Mouse (Mus musculus) lung, postnatal 4 days (tissue): ENCODE results near the gene B4galnt1.
"Not testable (repeated sequence)": the region's sequence is repeated elsewhere in the genome, so short reads cannot be mapped to it uniquely, and the experiment has no call there.

Source experiments
- DNase-seq, 2 experiments: peaks; one replicate each; pipeline ENCODE4 v3.0.0; 2021

Gene B4galnt1

GRCm38 (mm10) chr10:127143228-127143627 lies 21.8 kb upstream of the B4galnt1 start:
- no peak for DNase-seq

GRCm38 (mm10) chr10:127144536-127144935 lies 20.5 kb upstream of the B4galnt1 start:
- no peak for DNase-seq

DNA sequence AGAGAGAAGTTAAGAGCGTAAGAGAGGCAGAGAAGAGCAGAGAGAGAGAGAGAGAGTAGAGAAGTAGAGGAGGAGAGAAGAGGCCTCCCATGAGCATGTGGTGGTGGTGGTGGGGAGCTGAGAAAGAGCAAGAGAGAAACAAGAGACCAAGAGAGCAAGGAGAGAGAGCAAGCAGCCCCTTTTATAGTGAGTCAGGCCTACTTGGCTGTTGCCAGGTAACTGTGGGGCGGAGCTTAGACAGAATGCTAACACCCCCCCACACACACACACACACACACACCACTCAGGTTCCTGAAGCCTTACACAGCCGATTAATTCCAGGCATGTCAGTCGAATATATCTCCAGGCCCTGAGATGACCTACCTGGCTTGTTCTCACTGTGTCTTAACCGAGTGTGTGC lies 19.7 kb upstream of the B4galnt1 start:
- no peak for DNase-seq

- no peak for DNase-seq
Observed at GRCm38 (mm10) chr10:127147135-127147534, 17.9 kb upstream of the B4galnt1 start.

DNA sequence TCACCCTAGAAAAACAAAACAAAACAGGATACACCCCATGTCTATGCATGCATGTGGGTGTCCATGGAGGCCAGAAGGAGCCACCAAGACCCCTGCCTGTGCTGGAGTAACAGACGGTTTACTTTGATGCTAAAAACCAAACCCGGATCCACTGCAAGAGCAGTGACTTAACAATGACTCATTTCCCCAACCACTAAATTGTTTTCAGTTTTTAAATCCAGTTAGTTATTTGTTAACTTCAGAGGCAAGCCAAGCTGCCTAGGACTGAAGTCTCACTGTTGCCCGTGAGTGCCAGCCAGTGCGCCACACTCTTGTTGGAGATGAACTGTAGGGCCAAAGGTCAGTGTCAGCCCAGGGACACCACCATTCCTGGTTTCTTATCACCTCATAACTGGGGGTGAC lies 14.6 kb upstream of the B4galnt1 start:
- no peak for DNase-seq

DNA sequence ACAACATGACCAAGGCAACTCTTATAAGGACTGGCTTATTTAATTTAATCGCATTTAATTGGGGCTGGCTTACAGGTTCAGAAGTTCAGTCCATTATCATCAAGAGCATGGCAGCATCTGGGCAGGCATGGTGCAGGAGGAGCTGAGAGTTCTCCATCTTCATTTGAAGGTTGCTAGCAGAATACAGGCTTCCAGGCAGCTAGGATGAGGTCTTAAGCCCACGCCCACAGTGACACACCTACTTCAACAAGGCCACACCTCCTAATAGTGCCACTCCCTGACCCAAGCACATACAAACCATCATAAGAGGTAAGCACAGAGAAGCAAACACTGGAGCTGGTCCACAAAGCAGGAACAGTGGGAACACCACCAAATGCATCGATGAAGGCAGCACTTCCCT lies 13.8 kb upstream of the B4galnt1 start:
- DNase-seq: not testable (repeated sequence)

- not testable (repeated sequence) for DNase-seq
Observed at GRCm38 (mm10) chr10:127152556-127152955, 12.5 kb upstream of the B4galnt1 start.

DNA sequence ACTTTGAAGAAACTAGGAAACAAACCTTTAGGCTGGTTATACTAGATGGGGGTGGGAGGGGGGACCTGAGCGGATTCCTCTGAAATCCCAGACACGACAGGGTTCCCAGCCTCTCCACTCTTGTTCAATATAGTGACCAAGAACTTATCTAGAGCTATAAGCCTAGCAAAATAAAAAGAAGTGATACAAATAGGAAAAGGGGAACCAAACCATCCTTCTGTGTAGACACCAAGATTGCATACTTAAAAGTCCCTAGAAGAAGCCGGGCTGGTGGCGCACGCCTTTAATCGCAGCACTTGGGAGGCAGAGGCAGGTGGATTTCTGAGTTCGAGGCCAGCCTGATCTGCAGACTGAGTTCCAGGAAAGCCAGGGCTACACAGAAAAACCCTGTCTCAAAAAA lies 11.7 kb upstream of the B4galnt1 start:
- no peak for DNase-seq

- DNase-seq: no peak
Observed at GRCm38 (mm10) chr10:127154241-127154640, 10.8 kb upstream of the B4galnt1 start.

DNA sequence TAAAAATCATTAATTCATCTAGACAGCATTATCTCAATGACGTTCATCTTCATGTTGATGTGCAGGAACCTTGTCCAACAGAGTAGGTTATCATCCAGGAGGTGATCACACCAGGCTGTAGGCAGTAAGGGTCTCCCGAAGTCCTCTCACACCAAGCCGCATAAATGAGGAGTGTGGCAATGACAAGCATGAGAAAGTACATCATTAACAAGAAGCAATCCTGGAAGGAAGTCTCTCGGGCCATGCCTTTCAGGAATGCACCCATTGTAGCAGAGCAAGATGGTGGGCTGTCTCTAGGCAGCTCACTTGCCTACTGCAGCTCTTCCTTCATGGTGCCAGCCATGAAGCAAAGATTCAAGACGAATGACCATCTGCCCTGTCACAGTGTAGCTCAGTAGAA lies 10.4 kb upstream of the B4galnt1 start:
- DNase-seq: no peak

DNA sequence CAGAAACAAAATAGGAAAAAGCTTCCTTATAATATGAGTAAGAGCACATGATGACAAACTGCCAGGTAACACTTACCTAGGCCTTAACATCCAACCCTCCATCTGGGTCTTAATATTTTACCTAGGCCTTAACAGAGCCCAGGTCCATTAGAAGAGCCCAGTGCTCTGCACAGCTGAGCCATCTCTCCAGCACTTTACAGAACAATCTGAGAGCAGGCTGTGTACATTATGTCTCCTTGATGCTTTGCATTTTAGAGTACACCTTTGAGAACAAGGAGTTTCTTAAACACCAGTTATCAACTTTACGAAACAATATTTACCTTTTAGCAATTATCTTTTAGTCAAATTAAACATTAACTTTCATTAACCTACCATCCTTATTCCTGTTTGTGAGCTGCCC lies 8.9 kb upstream of the B4galnt1 start:
- DNase-seq: no peak

DNA sequence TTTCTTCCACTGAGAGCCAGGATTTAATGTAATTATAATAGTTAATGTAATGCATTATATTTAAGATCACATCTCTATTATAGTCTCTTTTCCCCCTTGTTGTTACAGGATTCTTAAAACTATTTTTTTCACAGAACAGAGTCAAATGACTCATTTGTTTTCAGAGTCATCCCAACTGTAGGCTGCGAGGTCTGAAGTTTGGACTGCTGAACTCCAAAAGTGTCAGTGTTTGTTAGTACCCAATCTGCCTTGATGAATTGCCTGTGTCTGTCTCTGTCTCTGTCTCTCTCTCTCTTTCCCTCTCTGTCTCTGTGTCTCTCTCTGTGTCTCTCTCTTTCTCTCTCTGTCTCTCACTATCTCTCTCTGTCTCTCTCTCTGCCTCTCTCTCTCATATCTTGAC lies 8.5 kb upstream of the B4galnt1 start:
- DNase-seq: no peak

DNA sequence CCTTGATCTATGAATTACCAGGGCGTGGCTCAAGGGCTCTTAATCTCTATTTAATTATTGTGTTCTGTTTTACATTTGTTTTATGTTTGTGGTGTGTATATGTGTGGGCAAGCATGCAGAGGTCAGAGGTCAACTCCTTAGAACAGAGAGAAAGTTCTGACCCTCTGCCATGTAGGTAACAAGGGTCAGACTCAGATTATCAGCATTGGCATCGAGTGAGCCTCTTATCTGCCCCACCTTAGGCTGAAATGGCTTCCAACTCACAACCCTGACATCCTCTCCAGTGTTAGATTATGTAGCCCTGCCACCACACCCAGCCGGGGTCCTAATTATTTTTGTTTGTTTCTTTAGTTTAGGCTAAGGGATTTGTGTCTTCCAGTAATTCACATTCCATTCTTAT lies 6.6 kb upstream of the B4galnt1 start:
- no peak for DNase-seq

DNA sequence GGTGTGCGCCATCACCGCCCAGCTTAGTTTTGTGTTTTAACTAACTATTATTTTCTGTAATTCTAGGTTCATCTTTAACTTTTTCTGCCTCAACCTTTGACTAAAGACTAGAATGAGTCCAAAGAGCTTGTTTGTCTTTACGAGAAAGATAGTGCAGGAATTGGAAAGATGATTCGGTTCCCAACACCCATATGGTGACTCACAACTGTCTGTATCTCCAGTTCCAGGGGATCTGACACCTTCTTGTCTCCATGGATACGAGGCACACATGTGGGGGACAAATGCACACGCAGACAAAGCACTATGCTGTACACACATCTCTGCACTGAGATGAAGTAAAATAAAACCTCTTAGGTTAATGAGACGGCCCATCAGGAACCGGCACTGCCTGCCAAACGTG lies 4.9 kb upstream of the B4galnt1 start:
- no peak for DNase-seq

GRCm38 (mm10) chr10:127160728-127161127 lies 4.3 kb upstream of the B4galnt1 start:
- DNase-seq: no peak

DNA sequence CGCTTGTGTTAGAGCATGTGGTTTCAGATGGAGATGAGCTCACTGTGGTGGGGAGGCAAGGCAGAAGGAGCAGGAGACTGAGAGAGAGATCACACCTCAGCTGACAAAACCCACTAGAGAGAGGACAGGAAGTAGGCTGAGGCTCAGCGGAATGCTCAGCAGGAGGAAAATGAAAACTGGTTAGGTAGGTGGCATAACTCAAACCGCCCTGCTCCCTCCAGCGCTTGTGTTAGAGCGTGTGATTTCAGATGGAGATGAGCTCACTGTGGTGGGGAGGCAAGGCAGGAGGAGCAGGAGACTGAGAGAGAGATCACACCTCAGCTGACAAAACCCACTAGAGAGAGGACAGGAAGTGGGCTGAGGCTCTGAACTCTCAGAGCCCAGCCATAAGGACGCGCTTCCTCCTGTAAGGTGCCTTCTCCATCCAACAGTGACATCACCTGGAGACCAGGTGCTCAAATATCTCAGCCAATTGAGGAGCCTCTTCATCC lies 2.2 kb upstream of the B4galnt1 start:
- DNase-seq: not testable (repeated sequence)

GRCm38 (mm10) chr10:127164190-127164589 lies 835 bp upstream of the B4galnt1 start:
- DNase-seq: no peak

- peak in 1 of 2 experiments; percentile 44 for DNase-seq
Observed at GRCm38 (mm10) chr10:127165354-127165653, 279 bp downstream of the B4galnt1 start.

DNA sequence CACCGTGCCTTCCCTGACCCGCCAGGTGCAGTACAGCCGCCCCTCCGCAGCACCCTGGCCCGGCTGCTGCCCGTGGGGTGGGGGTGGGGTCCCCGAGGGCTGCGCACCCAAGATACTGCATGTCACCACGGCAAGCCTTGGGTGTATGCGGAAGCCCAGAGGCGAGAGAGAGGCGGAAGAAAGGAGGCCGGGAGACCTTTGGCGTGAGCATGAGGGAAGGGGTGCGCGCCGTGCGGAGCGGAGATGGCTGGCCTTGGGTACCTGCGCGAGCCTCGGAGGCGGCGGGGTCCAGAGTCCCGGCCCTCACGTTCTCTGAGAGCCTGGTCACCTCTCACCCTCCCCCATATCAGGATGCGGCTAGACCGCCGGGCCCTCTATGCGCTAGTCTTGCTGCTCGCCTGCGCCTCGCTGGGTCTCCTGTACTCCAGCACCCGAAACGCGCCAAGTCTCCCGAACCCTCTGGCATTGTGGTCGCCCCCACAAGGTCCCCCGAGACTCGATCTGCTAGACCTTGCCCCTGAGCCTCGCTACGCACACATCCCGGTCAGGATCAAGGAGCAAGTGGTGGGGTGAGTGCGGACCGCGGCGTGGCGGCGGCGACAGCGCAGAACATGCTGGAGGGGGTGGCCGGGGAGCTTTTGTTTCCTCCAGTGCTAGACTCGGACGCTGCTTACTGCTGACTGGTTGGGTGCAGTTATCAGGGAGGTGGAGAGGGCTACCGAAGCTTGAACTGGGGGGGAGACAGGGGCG lies 804 bp downstream of the B4galnt1 start:
- peak; percentile 60 to 64 for DNase-seq

GRCm38 (mm10) chr10:127166404-127166715 lies 1.3 kb downstream of the B4galnt1 start:
- DNase-seq: no peak

GRCm38 (mm10) chr10:127166771-127167613 lies 2.0 kb downstream of the B4galnt1 start:
- DNase-seq: peak in 1 of 2 experiments; percentile 25

- DNase-seq: no peak
Observed at GRCm38 (mm10) chr10:127167614-127168192, 2.7 kb downstream of the B4galnt1 start.

GRCm38 (mm10) chr10:127170002-127170401 lies 5.0 kb downstream of the B4galnt1 start:
- DNase-seq: peak in 1 of 2 experiments; percentile 44

GRCm38 (mm10) chr10:127170837-127171272 lies 5.8 kb downstream of the B4galnt1 start:
- DNase-seq: peak; percentile 81 to 89
